Mouse (Mus musculus) layer of hippocampus, adult 9-10 months (tissue): ENCODE measurements around the gene Borcs8.
A peak's percentile ranks its signal among the peaks of the same experiment; 100 is the strongest.

Source experiments
- DNase-seq: peaks from one replicate; pipeline ENCODE4 v3.0.0; 2022; ENCODE audit warnings: low spot score

Borcs8 gene

DNA sequence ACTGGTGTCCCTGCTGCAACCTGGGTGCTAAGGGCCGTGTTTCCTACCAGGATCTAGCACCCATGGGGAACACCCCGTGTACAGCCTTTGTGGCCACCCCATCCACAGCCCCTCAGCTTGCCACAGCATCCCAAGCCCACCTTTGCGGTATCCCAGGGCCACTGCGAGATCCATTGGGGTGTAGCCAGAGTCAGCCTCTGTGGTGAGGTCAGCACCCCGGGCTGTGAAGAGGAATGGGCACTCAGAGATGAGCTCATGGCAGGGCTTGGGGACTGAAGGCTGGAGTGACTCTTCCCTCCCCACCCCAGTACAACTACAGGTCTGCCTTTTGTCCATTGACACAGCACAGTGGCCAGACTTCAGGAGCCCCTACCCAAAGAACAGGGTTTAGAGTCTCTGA, 5.2 kb upstream of the Borcs8 start:
- DNase-seq: no peak

DNA sequence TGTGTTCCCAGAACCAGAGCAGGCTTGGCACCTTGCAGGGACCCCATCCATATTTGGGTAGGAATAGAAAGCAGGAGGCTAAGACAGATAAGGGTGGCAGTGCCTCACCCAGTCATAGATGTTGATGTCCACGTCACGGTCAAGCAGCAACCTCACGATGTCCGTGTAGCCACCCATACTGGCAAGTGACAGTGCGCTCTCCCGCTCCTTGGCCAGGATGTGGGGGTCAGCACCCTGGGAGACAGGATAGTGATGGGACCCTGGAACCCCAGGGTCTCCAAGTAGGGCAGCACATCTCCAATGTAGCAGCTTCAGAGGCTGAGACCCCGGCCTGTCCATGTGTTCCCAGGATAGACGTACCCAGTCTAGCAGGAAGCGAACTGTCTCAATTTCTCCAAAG, 4.4 kb upstream of the Borcs8 start:
- no peak for DNase-seq

DNA sequence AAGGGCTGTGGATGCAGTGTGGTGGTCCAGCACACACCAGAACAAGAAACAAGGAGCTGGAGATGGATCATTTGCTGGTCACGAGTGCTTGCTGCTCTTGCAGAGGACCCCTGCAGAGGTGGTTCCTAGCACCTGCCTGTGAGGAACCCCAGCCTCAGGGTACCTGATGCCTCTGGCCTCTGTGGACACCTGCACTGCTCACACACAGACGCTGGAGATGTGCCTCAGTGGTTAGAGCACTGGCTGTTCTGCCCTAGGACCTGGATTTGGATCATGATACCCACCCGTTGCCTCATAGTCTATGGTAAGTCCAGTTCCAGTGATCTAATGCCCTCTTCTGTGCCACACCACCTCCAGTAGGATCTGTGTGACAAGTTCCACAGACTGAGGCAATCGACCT, 2.7 kb upstream of the Borcs8 start:
- DNase-seq: no peak

DNA sequence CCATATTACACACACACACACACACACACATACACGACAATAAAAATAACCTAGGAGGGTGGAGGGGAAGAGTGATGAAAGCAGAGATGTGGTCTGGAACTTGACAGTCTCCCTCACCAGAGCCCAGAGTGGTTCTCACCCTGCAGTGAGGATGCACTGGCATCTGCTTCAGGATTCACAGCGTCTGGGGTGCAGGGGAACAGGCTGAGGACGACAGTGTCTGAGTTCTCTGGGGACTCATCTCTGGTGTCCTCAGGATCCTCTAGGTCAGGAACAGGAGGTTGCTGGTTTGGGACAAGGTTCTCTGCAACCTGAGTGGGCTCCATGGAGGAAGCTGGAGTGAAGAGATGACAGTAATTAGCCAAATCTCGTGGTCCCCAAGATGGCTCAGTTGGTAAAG, 1.4 kb upstream of the Borcs8 start:
- DNase-seq: no peak

DNA sequence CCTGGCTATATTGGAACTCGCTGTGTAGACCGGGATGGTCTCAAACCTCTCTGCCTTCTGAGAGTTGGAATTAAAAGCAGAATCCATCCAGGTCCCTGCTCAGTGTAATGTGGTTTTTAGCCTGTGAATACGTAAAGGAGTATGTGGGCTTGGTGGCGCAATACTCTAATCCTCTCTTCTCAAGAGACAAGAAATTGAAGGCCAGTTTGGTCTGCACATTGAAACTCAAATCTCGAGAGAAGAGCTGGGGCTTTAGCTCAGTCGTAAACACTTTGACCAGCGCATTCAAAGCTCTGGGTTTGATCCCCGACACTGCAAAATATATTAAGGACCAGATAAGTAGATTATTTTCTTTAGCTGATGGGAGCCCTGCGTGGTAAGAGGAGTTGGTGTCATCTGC, 682 bp downstream of the Borcs8 start:
- no peak for DNase-seq

DNA sequence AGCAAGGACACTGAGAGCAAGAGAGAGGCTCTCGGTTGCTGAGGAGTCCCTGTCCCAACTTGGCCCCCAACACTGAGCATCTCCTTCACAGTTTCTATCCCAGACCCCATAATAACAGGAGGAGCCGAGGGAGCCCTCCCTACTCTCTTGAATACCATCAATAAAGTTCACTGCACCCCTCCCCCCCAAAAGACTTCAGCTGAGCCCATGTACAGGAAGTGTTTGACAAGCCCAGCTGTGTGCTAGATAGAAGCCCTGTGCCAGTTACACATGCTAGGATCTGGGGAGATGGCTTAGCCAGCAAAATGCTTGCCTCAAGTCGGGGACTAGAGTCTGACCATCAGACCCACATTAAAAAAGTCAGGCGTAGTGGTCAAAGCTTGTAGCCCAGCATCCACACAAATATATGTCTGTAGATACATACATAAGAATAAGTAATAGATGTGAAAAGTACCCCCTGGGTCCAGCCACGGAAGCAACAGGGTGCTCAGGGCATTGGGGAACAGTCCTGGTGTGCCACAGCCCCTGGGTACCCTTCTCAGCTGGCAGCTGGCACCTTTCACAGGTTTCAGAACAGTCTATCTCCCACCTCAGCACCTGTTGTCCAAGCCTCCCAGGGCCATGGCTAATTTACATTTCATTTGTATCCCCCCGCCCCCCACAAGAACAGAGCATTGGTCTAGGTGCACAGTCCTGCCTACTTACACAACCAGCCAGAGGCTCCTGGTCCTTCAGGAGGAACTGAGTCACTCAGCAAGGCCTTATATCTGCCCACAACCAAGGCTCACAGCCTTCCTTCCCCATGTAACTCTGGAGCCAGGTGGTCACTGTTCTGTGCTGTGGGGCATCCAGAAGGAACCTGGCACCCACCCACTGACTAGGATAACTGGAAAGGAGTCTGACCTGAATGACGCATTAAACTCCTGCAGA, 8.6 kb downstream of the Borcs8 start:
- no peak for DNase-seq

DNA sequence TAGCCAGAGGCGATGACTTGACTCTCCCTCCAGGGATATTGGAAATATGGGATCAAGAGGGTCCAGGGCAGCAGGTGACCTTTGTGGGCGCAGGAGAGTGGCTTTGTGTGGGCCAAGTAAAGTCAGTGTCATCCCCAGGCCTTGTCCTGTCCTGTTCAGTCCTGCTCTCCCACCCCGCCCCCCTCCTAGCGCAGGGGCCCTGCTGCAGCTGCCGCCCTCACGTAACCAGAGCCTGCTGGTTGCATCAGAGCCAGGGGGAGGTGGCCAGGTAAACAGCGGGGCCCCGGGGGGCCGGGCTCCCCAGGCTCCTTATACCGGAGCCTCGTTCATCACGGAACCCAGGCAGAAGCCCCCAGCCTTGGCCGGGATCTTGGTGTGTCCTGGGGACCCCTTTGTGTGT, 10.9 kb downstream of the Borcs8 start:
- no peak for DNase-seq

DNA sequence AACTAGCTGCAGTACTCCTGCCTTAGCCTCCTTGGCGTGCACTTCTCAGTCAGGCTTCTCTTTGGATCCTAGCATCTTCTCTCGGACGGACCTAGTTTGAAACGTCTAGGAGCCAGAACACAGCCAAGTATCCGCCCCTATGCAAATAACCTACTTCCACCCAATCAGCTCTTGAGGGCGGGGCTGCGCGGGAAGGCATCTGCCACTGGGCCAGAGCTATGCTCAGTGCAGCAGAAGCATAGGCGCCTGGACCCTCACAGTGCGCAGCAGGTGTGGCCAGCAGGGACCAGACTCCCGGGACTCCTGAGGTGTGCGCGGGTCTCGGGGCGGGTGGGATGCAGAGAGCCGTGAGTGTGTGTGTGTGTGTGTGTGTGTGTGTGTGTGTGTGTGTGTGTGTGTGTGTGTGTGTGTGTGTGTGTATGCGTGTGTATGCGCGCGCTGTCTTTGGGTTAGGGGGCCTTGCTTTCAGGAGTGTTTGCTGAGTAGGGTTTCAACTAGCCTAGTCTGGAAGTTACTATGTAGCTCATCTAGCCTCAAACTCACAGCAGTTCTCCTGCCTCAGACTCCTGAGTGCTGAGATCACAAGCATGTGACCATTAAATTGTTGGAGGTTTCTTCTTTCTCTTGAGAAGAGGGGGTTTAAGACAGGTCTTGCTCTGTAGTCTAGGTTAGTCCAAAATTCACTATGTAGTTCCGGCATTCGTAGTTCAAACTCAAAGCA, 13.4 kb downstream of the Borcs8 start:
- DNase-seq: no peak

DNA sequence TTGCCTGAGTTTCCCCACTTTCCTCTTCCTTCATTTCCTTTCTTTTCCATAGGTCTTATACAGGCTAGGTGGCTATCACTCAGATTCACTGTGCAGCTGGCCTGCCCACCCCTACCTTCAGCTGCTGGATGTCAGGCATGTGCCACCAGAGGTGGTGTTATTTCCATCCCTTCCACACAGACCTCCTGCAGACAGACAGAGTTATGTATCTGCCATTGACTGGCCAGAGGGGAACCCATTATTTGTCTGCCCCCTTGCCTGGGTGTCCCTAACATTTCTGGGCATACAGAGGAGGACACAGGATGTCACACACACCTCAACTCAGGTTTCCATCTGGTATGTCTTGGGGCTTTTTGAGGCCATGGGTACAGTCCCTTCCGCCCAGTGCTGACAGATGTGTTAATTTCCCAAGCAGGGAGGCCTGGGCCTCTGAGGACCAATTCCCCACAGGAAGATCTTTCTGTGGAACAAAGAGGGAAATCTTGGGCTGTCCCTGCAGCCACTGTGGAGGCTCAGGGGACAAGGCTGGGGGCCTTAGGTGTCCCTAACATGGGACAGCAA, 18.0 kb downstream of the Borcs8 start:
- no peak for DNase-seq

DNA sequence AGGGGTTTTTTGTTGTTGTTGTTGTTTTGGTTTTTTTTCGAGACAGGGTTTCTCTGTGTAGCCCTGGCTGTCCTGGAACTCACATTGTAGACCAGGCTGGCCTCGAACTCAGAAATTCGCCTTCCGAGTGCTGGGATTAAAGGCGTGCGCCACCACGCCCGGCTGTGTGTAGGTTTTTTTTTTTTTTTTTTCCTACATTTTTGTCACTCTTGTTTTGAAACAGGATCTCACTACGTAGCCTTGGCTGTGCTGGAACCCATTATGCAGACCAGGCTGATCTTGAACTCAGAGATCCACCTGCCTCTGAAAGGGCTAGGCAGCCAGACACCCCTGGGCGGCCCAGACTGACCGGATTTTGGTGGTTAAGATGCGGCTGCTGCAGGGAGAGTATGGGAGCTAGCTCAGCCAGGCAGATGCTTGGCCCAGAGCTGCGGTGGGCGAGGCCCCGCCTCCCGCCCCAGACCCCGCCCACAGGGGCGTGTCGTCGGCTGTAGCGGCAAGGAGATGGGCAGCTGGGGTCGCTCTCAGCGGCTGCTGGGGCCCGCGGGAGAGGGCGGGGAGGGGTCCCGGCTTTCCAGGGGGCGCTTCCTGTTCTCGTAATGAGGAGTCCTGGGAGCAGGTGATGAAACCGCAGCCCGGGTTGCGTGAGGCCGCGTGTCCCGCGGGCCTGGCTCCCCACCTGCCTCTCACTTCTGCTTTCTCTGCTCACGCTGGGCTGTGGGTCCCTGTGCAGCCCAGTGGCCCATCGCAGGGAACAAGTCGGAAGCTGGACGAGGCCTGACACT, 19.0 kb downstream of the Borcs8 start:
- DNase-seq: no peak

DNA sequence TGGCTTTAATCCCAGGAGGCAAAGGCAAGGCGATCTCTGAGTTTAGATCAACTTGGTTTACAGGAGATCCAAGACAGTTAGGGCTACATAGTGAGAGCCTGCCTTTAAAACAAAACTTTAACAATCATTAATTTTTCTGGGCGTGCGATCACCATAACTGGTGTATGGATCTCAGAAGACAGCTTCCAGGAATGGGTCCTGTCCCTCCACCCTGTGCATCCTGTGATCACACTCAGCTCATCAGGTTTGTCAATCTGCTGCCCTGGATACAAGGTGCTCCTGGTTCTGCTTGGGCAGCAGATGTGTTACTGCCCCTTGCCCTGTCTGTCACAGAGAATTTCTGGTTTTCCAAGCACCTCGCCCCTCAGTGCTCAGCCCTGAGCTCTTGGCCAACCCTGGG, 19.9 kb downstream of the Borcs8 start:
- DNase-seq: no peak

DNA sequence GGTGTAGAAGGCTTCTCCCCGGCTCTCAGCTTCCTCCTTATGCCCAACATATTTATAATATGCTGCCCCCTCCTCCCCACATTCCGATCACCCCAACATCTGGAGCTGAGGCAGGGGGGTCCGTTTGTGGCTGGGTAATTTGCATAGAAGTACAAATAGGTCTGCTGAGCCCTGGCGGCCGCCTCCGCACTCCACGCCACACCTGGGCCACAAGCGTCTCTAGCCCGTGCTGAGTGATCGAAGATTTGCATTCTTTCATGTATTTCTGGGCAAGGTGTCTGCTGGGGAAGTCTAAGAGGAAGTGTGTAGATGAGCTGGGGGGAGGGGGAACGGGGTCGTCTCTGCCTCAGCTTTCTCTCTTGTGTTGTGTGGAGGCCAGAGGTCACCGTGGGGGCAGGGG, 20.7 kb downstream of the Borcs8 start:
- no peak for DNase-seq

DNA sequence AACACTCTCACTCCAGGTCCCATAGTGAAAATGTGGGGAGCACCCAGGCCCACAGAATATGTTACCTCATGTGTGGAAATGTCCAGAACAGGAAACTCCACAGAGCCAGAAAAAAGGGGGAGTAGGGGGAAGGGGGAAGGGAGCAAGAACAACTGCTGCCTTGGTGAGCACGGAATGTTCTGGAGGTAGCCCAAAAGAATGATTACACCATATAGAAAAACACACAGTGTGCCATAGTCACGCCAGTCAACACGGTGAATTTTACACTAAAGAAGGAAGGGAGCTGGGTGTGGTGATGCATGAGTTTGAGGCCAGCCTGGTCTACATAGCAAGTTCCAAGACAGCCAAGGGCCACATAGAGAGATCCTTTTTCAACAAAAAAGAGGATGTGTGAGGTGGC, 24.0 kb downstream of the Borcs8 start:
- DNase-seq: no peak

DNA sequence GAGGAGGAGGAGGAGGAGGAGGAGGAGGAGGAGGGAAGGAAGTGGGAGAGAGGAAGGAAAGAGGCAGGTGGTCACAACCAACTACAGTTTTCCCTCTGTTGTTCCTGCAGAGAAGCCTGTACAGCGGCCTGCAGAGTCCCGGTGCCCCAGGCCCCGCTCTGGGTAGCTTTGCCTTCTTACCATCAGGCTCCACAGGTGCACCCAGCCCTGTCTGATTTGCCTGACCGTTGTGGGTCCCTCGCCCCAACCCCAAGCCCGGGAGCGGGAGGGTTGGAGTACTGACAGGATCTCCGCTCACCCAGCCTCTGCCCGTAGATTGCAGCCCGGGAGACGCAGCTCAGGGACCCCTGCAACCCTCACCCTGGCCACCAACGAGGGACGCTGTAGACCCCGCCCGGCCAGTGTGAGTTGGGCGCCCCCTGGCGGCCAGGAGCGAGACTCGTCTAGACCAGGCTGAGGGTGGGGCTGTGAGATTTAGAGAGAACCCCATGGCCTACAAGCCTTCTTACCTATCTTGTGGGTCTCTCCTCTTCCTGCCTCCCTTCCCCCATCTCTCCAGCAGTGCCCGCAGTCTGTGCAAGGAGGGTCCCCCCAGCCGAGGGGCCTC, 27.3 kb downstream of the Borcs8 start:
- DNase-seq: peak; percentile 29

DNA sequence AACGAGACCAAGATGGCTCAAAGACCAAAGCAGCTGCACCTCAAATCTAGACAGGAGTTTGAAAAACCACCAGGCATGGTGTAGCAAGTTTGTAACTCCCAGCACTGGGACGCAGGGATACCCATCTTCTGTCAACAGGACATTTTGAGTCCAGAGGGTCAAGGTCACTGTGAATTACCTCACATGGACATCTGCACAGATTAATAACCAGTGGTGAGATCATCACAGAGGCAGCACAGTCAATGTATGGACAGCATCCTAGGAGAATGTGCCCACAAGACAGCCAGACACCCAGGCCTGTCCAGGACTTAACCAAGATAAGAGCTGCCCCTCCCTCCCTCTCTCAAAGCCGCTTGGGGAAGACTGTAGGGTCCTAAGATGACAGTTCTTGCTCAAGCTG, 30.8 kb downstream of the Borcs8 start:
- no peak for DNase-seq

DNA sequence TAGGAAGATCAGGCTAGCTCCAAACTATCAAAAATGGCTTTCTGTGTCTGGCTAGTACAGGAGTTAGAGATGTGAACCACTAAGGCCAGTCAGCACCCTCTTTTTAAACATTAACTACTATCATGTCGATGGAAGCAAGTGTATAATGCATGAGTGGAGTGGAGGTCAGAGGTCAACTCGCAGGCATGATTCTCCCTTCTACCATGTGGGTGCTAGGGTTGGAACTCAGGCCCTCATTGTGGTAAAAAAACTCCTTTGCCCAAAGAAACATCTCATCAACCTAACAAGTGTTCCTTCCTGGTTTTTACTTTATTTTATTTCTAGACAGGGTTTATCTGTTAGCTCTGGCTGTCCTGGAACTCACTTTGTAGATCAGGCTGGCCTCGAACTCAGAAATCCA, 31.4 kb downstream of the Borcs8 start:
- DNase-seq: no peak

DNA sequence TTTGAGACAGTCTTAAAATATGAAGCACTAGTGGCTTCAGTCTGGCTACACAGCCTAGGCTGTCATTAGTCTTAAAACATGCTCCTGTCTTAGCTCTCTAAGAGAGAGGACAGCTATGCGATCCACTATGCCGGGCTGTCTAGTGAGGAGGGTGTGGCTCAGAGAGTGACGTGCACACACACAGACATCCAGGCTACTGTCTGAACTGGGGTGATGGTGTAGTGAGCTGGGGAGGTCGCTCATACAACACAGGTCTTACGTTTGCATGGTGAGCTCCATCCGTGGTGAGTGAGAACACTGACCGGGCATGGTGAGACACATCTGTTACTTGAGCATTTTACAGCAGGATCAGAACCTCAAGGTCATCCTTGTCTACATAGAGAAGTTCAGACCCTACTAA, 31.9 kb downstream of the Borcs8 start:
- DNase-seq: no peak

DNA sequence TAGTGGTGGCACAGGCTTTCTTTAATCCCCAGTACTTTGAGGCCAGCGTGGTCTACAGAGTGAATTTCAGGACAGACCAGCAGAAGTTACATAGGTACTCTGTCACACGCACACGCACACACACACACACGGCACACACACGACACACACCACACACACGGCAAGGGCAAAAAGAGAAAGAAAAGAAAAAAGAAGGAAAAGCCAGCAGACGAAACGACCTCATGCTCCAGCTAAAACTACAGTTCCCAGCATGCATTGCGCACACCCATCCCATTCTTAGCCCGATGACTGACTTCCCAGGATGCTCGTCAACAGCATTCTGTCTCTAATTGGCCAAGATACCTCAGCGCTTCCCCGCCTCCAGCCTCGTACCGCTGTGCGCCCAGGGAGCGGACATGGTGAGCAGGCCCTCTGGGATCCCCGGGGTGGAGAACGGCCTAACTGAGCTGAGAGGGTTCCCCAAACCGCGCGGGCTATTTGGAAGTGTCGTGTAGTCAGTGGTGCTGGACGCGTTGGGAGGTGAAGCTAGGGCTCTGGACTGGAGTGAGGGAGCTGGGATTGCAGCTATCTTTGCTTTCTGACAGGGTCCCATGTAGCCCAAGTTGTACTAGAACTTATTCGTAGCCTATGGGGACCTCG, 32.9 kb downstream of the Borcs8 start, which contains the start of gene Tmem161a:
Tmem161a (plus strand) TSS at position 314 of the 639 bp plus-strand sequence.
- peak; percentile 94 for DNase-seq

DNA sequence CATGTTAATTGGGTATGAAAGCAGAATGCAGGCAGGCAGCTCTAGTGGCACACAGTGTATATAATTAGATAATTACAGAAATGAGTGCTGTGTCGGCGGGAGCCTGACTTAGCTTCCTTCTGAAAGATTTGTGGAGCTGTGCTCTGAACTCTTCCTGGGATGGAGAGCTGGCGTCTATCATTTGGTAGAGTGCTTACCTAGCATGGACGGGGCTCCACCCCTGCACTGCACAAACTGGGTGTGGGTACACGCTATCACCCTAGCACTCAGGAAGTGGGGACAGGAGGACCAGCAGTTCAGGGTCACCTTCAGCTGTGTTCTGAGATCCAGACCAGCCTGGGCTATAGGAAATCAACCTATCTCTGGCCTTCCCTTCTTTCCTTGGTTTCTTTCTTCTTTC, 34.0 kb downstream of the Borcs8 start:
- DNase-seq: no peak

DNA sequence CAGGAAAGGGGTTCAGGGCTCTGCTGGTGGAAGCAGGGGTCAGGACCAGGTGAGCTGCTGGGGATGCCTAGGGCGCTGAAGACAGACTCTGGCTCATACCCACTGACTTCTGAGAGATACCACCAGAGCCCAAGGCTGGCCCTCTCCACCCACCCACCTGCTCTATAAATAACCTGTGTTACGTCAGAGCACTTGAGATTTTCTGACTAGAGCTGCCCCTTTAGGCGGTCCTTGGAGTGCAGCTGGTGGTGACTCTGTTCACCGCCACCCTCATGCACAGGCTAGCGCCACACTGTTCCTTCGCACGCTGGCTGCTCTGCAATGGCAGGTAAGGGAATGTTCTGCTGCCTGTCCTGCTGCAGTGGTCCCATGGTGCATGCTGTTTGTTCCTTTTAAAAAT, 34.8 kb downstream of the Borcs8 start:
- no peak for DNase-seq

DNA sequence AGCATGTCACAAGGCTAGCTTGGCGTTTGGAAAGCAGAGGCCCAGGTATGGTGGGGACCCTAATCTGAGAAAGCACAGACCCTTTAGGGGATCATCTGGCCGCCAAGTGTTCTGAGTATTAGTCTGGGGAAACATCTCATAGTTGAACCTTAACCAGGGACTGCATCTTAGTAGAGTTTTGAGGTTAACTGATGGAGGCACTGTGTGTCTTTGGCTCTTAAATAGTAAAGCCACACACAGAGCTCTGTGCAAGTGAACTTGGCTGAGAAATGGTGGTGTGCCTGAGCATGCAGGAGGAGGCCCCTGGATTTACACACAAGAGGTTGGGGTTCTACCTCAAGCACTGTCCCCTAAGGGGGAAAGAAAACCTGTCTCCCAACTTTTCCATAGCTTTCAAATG, 38.9 kb downstream of the Borcs8 start:
- no peak for DNase-seq
